Mouse (Mus musculus): ENCODE results near the gene Faap24.

DNA sequence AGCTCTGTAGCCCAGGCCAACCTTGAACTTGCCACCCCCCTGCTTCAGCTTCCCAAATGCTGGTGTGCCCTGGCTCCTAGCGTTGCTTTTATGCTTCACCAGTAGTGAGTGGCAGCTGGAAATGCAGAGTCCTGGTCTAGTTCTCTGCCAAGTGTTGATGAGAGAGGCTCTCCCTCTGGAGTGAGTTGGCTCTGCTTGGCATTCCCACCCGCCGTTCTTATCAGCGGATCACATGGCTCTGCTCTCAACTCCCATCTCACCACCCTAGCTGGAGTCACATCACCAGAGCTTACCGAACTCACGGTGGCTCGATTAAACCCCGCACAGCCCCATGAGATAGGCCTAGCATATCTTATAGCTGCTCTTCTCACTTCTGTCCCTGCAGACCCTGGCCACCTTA, 16.3 kb downstream of the Faap24 start:
- no peak for TF ChIP-seq CTCF (IDR thresholded peaks at IDR 0.05; ENCODE audit: low read depth, low read length)
- TF ChIP-seq POLR2A (IDR thresholded peaks at IDR 0.05; ENCODE audit: extremely low read depth, insufficient read depth, low read length), result no peak

Data from liver, adult 2 months (tissue).